In the genomic region with DNA sequence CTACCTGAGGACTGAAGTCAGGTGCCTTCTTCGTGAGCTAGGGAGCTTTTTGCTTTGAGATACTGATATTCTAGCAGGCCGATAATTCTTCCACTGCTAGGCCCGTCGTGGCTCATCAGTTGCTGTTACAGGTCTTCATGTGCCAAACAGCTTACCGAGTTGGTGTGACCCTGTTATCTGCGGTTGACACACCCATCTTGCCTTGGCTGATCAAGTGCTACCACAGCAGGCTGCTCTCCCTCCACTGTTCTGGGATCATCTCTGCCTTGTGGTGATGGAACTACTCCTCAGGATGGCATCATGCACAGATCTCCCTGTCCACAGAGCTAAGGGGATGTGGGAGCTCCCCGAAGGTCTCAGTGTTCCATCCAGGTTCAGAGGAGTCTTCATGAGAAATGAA, we compare ENCODE assay signal across 27 mouse cellular contexts. TPM values are rescaled to one million over a fixed set of nuclear protein-coding genes. Genes with fewer than 3 reads are reported as not detected.
DNase-seq lines count a peak whose midpoint lies in the region; ATAC-seq and TF ChIP-seq lines count a peak whose summit lies in the region.
"Had no signal": no experiment of that assay in that cellular context is flagged by ENCODE, and none has a peak within 500 bp of the region (broad histone marks: within the 10 kb centered on the region; RNA-seq: fewer than 3 reads in every experiment).

No protein-coding gene starts in this region.

- peak; percentile 92 for DNase-seq in MEL (ENCODE audit: low read depth, low spot score)
- peak; percentile 31 for DNase-seq in c-Kit-positive CD71-positive TER-119-positive erythroid progenitor cells, embryonic 14.5 days (ENCODE audit: low spot score)
- DNase-seq in lung, adult 2 months = no peak
- no peak for DNase-seq in frontal cortex, postnatal 36 days (ENCODE audit: low spot score in 2 of 2)
- DNase-seq in lung, postnatal 36 days = no peak
- DNase-seq: adrenal gland, postnatal 36 days; cerebellum, adult 2 months; cerebellum, postnatal 25 days; gastrocnemius, adult 2 months; heart, postnatal 4 days; kidney, adult 18-20 months; left cerebral cortex, postnatal 4 days; lung, postnatal 10 days; midbrain, embryonic 14.5 days; thymus, adult 18-20 months had no signal

- TF ChIP-seq CTCF in MEL (IDR thresholded peaks at IDR 0.05 in 2 of 3, conservative IDR thresholded peaks at IDR 0.05 in 1 of 3; ENCODE audit: control insufficient read depth in 1 of 3, insufficient read depth in 1 of 3, low read depth in 2 of 3, low read length in 3 of 3, poor library complexity in 1 of 3, severe bottlenecking in 1 of 3) = no peak
- TF ChIP-seq CTCF in lung, adult 2 months (IDR thresholded peaks at IDR 0.05; ENCODE audit: insufficient read depth, low read length) = no peak

- WGBS in liver, embryonic 12.5 days (ENCODE audit: insufficient replicate concordance) = 46% methylated on average over 7 of the region's 7 CpGs
- 96% methylated on average over 7 of the region's 7 CpGs for WGBS in lung, adult 2 months

- no peak overlapping the region for H3K4me3 ChIP-seq in MEL (ENCODE audit: control insufficient read depth in 1 of 2, insufficient read depth in 1 of 2, low read depth in 2 of 2, low read length in 2 of 2)
- H3K4me3 ChIP-seq in liver, embryonic 12.5 days = no peak overlapping the region
- H3K4me3 ChIP-seq in lung, adult 2 months (replicated peaks; ENCODE audit: extremely low read depth, low read depth, low read length) = no peak overlapping the region
- H3K4me3 ChIP-seq: embryonic facial prominence, embryonic 15.5 days; gastrocnemius, adult 2 months; heart, embryonic 10.5 days; megakaryocyte, embryonic 14.5 days; neural tube, embryonic 13.5 days had no signal

- H3K79me2 ChIP-seq in MEL (ENCODE audit: control insufficient read depth, insufficient read depth, low read length, poor library complexity) = no peaks in the 10 kb centered on the region; the same call in 1 of the 2 replicates

- H3K27ac ChIP-seq in MEL (ENCODE audit: control insufficient read depth, low read depth, low read length) = peak overlapping the region; percentile 92
- no peak overlapping the region for H3K27ac ChIP-seq in liver, embryonic 12.5 days
- H3K27ac ChIP-seq: embryonic facial prominence, embryonic 15.5 days; gastrocnemius, adult 2 months; heart, embryonic 10.5 days; hindbrain, embryonic 14.5 days; kidney, postnatal 0 days; neural tube, embryonic 13.5 days had no signal

- H3K9me3 ChIP-seq in MEL (replicated peaks; ENCODE audit: insufficient read depth, low read length) = no peaks in the 10 kb centered on the region
- H3K9me3 ChIP-seq in liver, embryonic 12.5 days (replicated peaks) = no peaks in the 10 kb centered on the region
- H3K9me3 ChIP-seq: embryonic facial prominence, embryonic 15.5 days; heart, embryonic 10.5 days; megakaryocyte, embryonic 14.5 days; neural tube, embryonic 13.5 days had no signal

- peak; percentile 91 to 94 for TF ChIP-seq EP300 in MEL (IDR thresholded peaks at IDR 0.05; ENCODE audit: low read depth in 1 of 2, low read length in 2 of 2)

- H3K36me3 ChIP-seq in MEL (ENCODE audit: control insufficient read depth in 1 of 2, insufficient read depth in 2 of 2, low read length in 2 of 2) = peaks cover 0 to 28% of the 10 kb centered on the region in 2 experiments; a peak in 2 of 4 replicates
- no peaks in the 10 kb centered on the region for H3K36me3 ChIP-seq in liver, embryonic 12.5 days
- H3K36me3 ChIP-seq: embryonic facial prominence, embryonic 15.5 days; heart, embryonic 10.5 days; neural tube, embryonic 13.5 days had no signal

- TF ChIP-seq RAD21 in MEL (IDR thresholded peaks at IDR 0.05; ENCODE audit: low read depth, low read length) = no peak

- H3K4me1 ChIP-seq in MEL (ENCODE audit: control insufficient read depth in 1 of 2, insufficient read depth in 2 of 2, low read length in 2 of 2) = peaks cover 19 to 44% of the 10 kb centered on the region in 2 experiments
- H3K4me1 ChIP-seq in liver, embryonic 12.5 days = peaks cover 13% of the 10 kb centered on the region
- H3K4me1 ChIP-seq in lung, adult 2 months (ENCODE audit: control insufficient read depth, insufficient read depth, low read length) = no peaks in the 10 kb centered on the region
- H3K4me1 ChIP-seq: embryonic facial prominence, embryonic 15.5 days; heart, embryonic 10.5 days; neural tube, embryonic 13.5 days had no signal

- peak overlapping the region; percentile 43 for H3K9ac ChIP-seq in MEL (ENCODE audit: control insufficient read depth, low read depth, low read length, poor library complexity, severe bottlenecking)
- H3K9ac ChIP-seq in liver, embryonic 12.5 days = no peak overlapping the region
- H3K9ac ChIP-seq: embryonic facial prominence, embryonic 15.5 days; hindbrain, embryonic 14.5 days; neural tube, embryonic 13.5 days had no signal

- H3K27me3 ChIP-seq in MEL (ENCODE audit: control insufficient read depth in 1 of 2, insufficient read depth in 2 of 2, low read length in 2 of 2) = no peaks in the 10 kb centered on the region
- no peaks in the 10 kb centered on the region for H3K27me3 ChIP-seq in liver, embryonic 12.5 days (replicated peaks)
- H3K27me3 ChIP-seq: embryonic facial prominence, embryonic 15.5 days; neural tube, embryonic 13.5 days had no signal

- TF ChIP-seq POLR2A in MEL (IDR thresholded peaks at IDR 0.05; ENCODE audit: control insufficient read depth in 1 of 2, insufficient read depth in 1 of 2, low read depth in 1 of 2, low read length in 2 of 2, poor library complexity in 1 of 2) = peak in 1 of 2 experiments; percentile 24; a peak in 1 of 4 replicates
- no peak for TF ChIP-seq POLR2A in lung, adult 2 months (IDR thresholded peaks at IDR 0.05; ENCODE audit: borderline replicate concordance, extremely low read depth, low read depth, low read length)

- ATAC-seq in liver, embryonic 12.5 days = peak; percentile 87
- ATAC-seq in megakaryocyte, adult 5-6 weeks (ENCODE audit: poor library complexity, severe bottlenecking) = peak; percentile 51
- ATAC-seq: CD4-positive, CD25-positive, alpha-beta regulatory T cell, adult 4 months; inflammation-experienced regulatory T-cells, adult 6 months; Patski had no signal

- H3K4me2 ChIP-seq in liver, embryonic 12.5 days = no peak overlapping the region
- H3K4me2 ChIP-seq: embryonic facial prominence, embryonic 15.5 days; hindbrain, embryonic 14.5 days; neural tube, embryonic 13.5 days had no signal

TF ChIP-seq in MEL, 35 proteins besides CTCF, POLR2A, EP300 and RAD21:
- TF ChIP-seq ZKSCAN1 (IDR thresholded peaks at IDR 0.05; ENCODE audit: low read depth, low read length) (no peak), MAFK (IDR thresholded peaks at IDR 0.05; ENCODE audit: borderline replicate concordance, low read depth, low read length) (no peak), ZMIZ1 (IDR thresholded peaks at IDR 0.05; ENCODE audit: low read depth, low read length) (no peak), ELF1 (IDR thresholded peaks at IDR 0.05; ENCODE audit: low read depth, low read length) (no peak), MXI1 (IDR thresholded peaks at IDR 0.05; ENCODE audit: low read depth, low read length) (peak; percentile 50; the same call in 1 of the 2 replicates), TAL1 (IDR thresholded peaks at IDR 0.05; ENCODE audit: low read length) (peak; percentile 86), MYC (IDR thresholded peaks at IDR 0.05; ENCODE audit: low read depth, low read length) (peak; percentile 37; the same call in 1 of the 2 replicates), USF2 (IDR thresholded peaks at IDR 0.05; ENCODE audit: borderline replicate concordance in 1 of 2, insufficient read depth in 1 of 2, low read depth in 1 of 2, low read length in 2 of 2) (no peak), TCF12 (IDR thresholded peaks at IDR 0.05; ENCODE audit: low read depth, low read length) (peak; percentile 89), MEF2A (IDR thresholded peaks at IDR 0.05; ENCODE audit: extremely low read depth, insufficient replicate concordance, low read depth, low read length, poor library complexity, severe bottlenecking) (no peak), CHD1 (IDR thresholded peaks at IDR 0.05; ENCODE audit: low read depth, low read length) (no peak), GABPA (IDR thresholded peaks at IDR 0.05; ENCODE audit: low read depth, low read length) (no peak), ZC3H11A (IDR thresholded peaks at IDR 0.05; ENCODE audit: low read depth, low read length) (no peak), ZNF384 (IDR thresholded peaks at IDR 0.05; ENCODE audit: low read depth, low read length) (no peak), GATA1 (IDR thresholded peaks at IDR 0.05; ENCODE audit: low read depth, low read length) (peak; percentile 90), BHLHE40 (IDR thresholded peaks at IDR 0.05; ENCODE audit: borderline replicate concordance, low read depth, low read length) (peak; percentile 90), HCFC1 (IDR thresholded peaks at IDR 0.05; ENCODE audit: low read depth, low read length) (no peak), SIN3A (IDR thresholded peaks at IDR 0.05; ENCODE audit: low read length) (peak; percentile 77), TBP (IDR thresholded peaks at IDR 0.05; ENCODE audit: low read depth, low read length) (peak; percentile 43; the same call in 1 of the 2 replicates), USF1 (IDR thresholded peaks at IDR 0.05; ENCODE audit: low read depth, low read length) (no peak), SMC3 (IDR thresholded peaks at IDR 0.05; ENCODE audit: low read depth, low read length) (no peak), MAX (IDR thresholded peaks at IDR 0.05; ENCODE audit: low read length) (peak; percentile 90), ETS1 (IDR thresholded peaks at IDR 0.05; ENCODE audit: low read depth, low read length) (peak; percentile 84), POLR2AphosphoS2 (IDR thresholded peaks at IDR 0.05; ENCODE audit: low read length) (no peak), RCOR1 (IDR thresholded peaks at IDR 0.05; ENCODE audit: low read depth, low read length) (peak; percentile 74), MYB (IDR thresholded peaks at IDR 0.05; ENCODE audit: low read depth, low read length) (no peak)
TF ChIP-seq in MEL: peak in this region for 11.

RNA-seq across cellular contexts. Expression of gene Zfp831, which starts 21.5 kb away (rescaled TPM):
- total RNA-seq in MEL (2012; rRNA removed) = 1.4 and 2.3 TPM in 2 replicates
- 1 to 10 TPM in 1 of 2 experiments, not detected in 1; 4.1 TPM for polyA plus RNA-seq in MEL (2012; ENCODE audit: insufficient read depth in 1 of 2, insufficient read length in 2 of 2, low read depth in 1 of 2, low replicate concordance in 2 of 2, missing spikeins in 1 of 2)
- polyA plus RNA-seq in liver, embryonic 12.5 days (2016; fragmentation: Nextera tagmentation; extraction: Ambion mirVana) = 0.01 and 0.06 TPM in 2 replicates
- total RNA-seq in megakaryocyte, adult 5-6 weeks (2015) = 2.5 and 3.1 TPM in 2 replicates
- 1.6 and 2.8 TPM in 2 replicates for total RNA-seq in megakaryocyte, adult 5-6 weeks (2017)
- polyA plus RNA-seq in lung, adult 2 months (2012; rRNA removed) = 0.53 and 0.65 TPM in 2 replicates
- total RNA-seq: gastrocnemius, adult 2 months had no signal
- polyA plus RNA-seq: forebrain, embryonic 11.5 days; heart, embryonic 10.5 days; hindbrain, embryonic 14.5 days; kidney, postnatal 0 days; midbrain, embryonic 14.5 days; neural tube, embryonic 13.5 days; Patski had no signal

Comparison
In these comparisons a context has a peak if more than half of its experiments do, and no peak if none do; other contexts are left out.
1. DNase-seq: peak in MEL (single experiment) and c-Kit-positive CD71-positive TER-119-positive erythroid progenitor cells, embryonic 14.5 days (single experiment); none in lung, adult 2 months (single experiment), frontal cortex, postnatal 36 days (0 of 2) and lung, postnatal 36 days (single experiment).